Mouse (Mus musculus) intestine, embryonic 16.5 days (tissue): ENCODE measurements around the gene Sdk2. TPM values are rescaled to one million over a fixed set of nuclear protein-coding genes. Genes with fewer than 3 reads are reported as not detected.

Source experiments
- ATAC-seq: fragments of 200-750 bp; cut with Nextera tagmentation; 2 replicates; pipeline ENCODE4 v1.8.0; 2017; ENCODE audit warnings: moderate TSS enrichment, moderate library complexity
- H3K27ac ChIP-seq: fragments of 300-500 bp; sonication (generic); 2 replicates; pipeline ENCODE4 v1.5.1; 2014; ENCODE audit warnings: mild to moderate bottlenecking, low read length
- H3K27me3 ChIP-seq: fragments of 300-500 bp; sonication (generic); replicated peaks from 2 replicates; pipeline ENCODE4 v1.6.1; 2014; ENCODE audit warnings: low read length, control low read depth, mixed read lengths; ENCODE audit not compliant: control insufficient read depth, insufficient read depth
- H3K36me3 ChIP-seq: fragments of 300-500 bp; sonication (generic); 2 replicates; pipeline ENCODE4 v1.6.1; 2014; ENCODE audit warnings: low read length, control low read depth; ENCODE audit not compliant: control insufficient read depth, insufficient read depth
- H3K4me1 ChIP-seq: fragments of 300-500 bp; sonication (generic); 2 replicates; pipeline ENCODE4 v1.6.1; 2014; ENCODE audit warnings: low read length, control low read depth, mixed read lengths; ENCODE audit not compliant: control insufficient read depth, insufficient read depth
- H3K4me2 ChIP-seq: fragments of 300-500 bp; sonication (generic); 2 replicates; pipeline ENCODE4 v1.6.1; 2014; ENCODE audit warnings: low read depth, low read length, control low read depth
- H3K4me3 ChIP-seq: fragments of 300-500 bp; sonication (generic); 2 replicates; pipeline ENCODE4 v1.5.1; 2014; ENCODE audit warnings: mild to moderate bottlenecking, low read length
- H3K9ac ChIP-seq: fragments of 300-500 bp; sonication (generic); 2 replicates; pipeline ENCODE4 v1.6.1; 2014; ENCODE audit warnings: low read depth, low read length
- H3K9me3 ChIP-seq: fragments of 300-500 bp; sonication (generic); 2 replicates; pipeline ENCODE4 v1.6.1; 2016; ENCODE audit warnings: low read length, control low read depth; ENCODE audit not compliant: control insufficient read depth
- WGBS: fragments of 180-500 bp; shearing (Covaris S2); extraction: QIAGEN DNeasy Blood & Tissue Kit; methylation state at CpG from one replicate; pipeline ENCODE4 v1.1.7; 2014; 5-methylcytosine and 5-hydroxymethylcytosine counted together
- polyA plus RNA-seq: library from polyadenylated mRNA; unstranded; fragments of >200 nt; fragmentation: Nextera tagmentation; extraction: Ambion mirVana; gene quantifications from 2 replicates; pipeline ENCODE4 v1.2.1, GENCODE M21; 2015

The Sdk2 gene
- polyA plus RNA-seq, 1 experiment from 2014 or later = 1.5 TPM

- 40% methylated on average over 15 of the region's 15 CpGs for WGBS
- Histone ChIP-seq H3K4me2 (no peak overlapping the region), H3K4me1 (no peaks in the 10 kb centered on the region)
Observed at GRCm38 (mm10) chr11:114016108-114016888, 50.5 kb downstream of the Sdk2 start.

DNA sequence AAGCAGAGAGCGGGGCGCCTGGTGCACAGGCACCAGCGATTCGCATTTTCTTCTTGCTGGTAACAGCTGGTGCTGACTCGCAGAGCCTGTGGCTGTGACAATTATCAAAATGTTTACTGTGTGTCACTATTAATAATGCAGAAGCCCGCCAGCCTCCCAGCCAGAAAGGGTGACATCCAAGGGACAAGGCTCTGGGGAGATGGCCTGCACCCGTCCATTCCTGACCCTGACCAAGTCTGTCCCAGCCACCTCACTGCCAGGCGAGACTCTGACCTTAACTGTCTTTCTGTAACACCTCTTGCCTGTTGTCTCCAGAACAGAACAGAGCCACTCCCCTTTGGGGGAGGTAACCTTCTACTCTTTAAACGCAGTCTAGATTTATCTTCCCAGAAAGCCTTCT is 55.3 kb downstream of the Sdk2 start:
- Histone ChIP-seq H3K36me3 (no peaks in the 10 kb centered on the region), H3K9ac (no peak overlapping the region), H3K4me1 (no peaks in the 10 kb centered on the region), H3K27me3 (no peaks in the 10 kb centered on the region), H3K9me3 (no peaks in the 10 kb centered on the region), H3K4me2 (no peak overlapping the region), H3K27ac (no peak overlapping the region), H3K4me3 (no peak overlapping the region)
- WGBS = 41% methylated on average over 9 of the region's 9 CpGs
- no peak for ATAC-seq

More at GRCm38 (mm10) chr11:114016108-114016888, 50.5 kb downstream of the Sdk2 start:
- H3K27ac ChIP-seq = no peak overlapping the region
- H3K4me3 ChIP-seq = no peak overlapping the region
- H3K9me3 ChIP-seq = no peaks in the 10 kb centered on the region
- no peaks in the 10 kb centered on the region for H3K27me3 ChIP-seq
- H3K36me3 ChIP-seq = no peaks in the 10 kb centered on the region
- ATAC-seq = no peak
- no peak overlapping the region for H3K9ac ChIP-seq

DNA sequence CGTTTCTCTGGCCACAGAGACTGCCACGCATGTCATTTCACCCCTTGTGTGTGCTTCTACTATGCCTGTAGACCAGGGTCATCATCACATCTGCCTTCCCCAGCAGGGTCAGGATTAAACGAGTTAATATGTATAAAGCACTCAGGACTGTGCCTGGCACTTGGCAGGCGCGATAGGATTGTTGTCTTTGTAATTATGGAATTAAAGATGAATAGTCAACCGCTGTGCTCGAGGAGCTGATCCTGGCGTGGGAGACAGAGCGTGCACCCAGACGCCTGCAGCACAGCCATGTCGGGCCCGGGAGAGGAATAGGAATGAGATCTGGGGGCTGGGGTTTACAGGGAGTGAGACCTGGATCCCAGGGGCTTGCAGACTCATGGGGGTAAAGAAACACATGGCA is 61.0 kb downstream of the Sdk2 start:
- Histone ChIP-seq H3K4me2 (no peak overlapping the region), H3K4me3 (no peak overlapping the region), H3K36me3 (no peaks in the 10 kb centered on the region), H3K9me3 (no peaks in the 10 kb centered on the region), H3K27me3 (no peaks in the 10 kb centered on the region), H3K9ac (no peak overlapping the region), H3K4me1 (no peaks in the 10 kb centered on the region), H3K27ac (no peak overlapping the region)
- ATAC-seq = no peak
- 47% methylated on average over 12 of the region's 12 CpGs for WGBS

DNA sequence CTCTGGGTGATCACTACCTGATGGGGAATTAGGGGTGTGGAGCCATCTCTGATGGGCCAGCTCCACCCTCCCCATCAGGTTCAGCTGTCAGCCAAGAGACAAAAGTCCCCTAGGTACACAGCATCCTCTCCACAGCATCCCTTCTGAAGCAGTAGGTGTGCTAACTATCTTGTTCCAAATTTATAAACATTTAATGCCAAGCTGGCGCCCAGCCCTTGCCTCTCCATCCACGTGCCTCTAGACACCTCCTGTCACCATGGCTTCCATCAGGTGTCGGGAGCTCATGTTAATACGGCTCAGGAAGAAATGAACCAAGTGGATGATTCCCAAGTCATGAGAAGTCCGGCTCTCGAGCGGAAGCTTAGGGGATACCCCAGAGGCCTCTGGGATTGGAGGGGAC is 62.2 kb downstream of the Sdk2 start:
- ATAC-seq = no peak
- Histone ChIP-seq H3K4me2 (no peak overlapping the region), H3K9me3 (no peaks in the 10 kb centered on the region), H3K36me3 (no peaks in the 10 kb centered on the region), H3K9ac (no peak overlapping the region), H3K27ac (no peak overlapping the region), H3K4me1 (no peaks in the 10 kb centered on the region), H3K27me3 (no peaks in the 10 kb centered on the region), H3K4me3 (no peak overlapping the region)
- WGBS = 87% methylated on average over 7 of the region's 7 CpGs

- Histone ChIP-seq H3K4me2 (no peak overlapping the region), H3K27me3 (no peaks in the 10 kb centered on the region), H3K9ac (no peak overlapping the region), H3K27ac (no peak overlapping the region), H3K4me1 (no peaks in the 10 kb centered on the region), H3K4me3 (no peak overlapping the region), H3K36me3 (no peaks in the 10 kb centered on the region), H3K9me3 (no peaks in the 10 kb centered on the region)
- 67% methylated on average over 3 of the region's 3 CpGs for WGBS
- no peak for ATAC-seq
Observed at GRCm38 (mm10) chr11:114003195-114003594, 63.7 kb downstream of the Sdk2 start.

GRCm38 (mm10) chr11:114000051-114000450 is 66.8 kb downstream of the Sdk2 start:
- Histone ChIP-seq H3K9ac (no peak overlapping the region), H3K9me3 (no peaks in the 10 kb centered on the region), H3K4me2 (no peak overlapping the region), H3K27ac (no peak overlapping the region), H3K4me1 (no peaks in the 10 kb centered on the region), H3K27me3 (no peaks in the 10 kb centered on the region), H3K36me3 (no peaks in the 10 kb centered on the region), H3K4me3 (no peak overlapping the region)
- WGBS = 44% methylated on average over 6 of the region's 6 CpGs
- no peak for ATAC-seq

DNA sequence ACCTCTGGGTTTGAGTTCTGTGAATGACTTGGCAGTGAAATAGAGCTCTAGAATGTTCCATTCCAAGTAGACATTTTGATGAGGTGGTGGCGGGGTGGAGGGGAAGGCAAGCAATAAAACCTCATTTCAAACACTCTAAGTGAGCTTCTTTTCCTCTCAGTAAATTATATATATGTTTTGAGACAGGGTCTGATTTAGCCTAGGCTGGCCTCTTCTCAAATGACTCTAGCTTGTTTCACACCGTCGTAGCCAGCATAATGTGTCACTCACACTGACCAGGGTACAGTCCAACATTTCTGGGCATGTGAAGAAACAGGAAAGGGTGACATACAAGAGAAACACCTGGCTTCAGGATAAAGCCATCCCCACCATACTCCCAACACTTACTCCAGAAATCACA is 68.1 kb downstream of the Sdk2 start:
- no peak for ATAC-seq
- WGBS = 88% methylated on average over 3 of the region's 3 CpGs

GRCm38 (mm10) chr11:113993921-113994320 is 72.9 kb downstream of the Sdk2 start:
- Histone ChIP-seq H3K9ac (no peak overlapping the region), H3K9me3 (no peaks in the 10 kb centered on the region), H3K27ac (no peak overlapping the region), H3K4me1 (peaks cover 4% of the 10 kb centered on the region), H3K36me3 (no peaks in the 10 kb centered on the region), H3K4me2 (no peak overlapping the region), H3K27me3 (no peaks in the 10 kb centered on the region), H3K4me3 (no peak overlapping the region)
- WGBS = 93% methylated on average over 6 of the region's 6 CpGs
- no peak for ATAC-seq

More for the DNA sequence above, 68.1 kb downstream of the Sdk2 start:
- no peak overlapping the region for H3K4me3 ChIP-seq
- H3K9ac ChIP-seq = no peak overlapping the region
- H3K4me1 ChIP-seq = no peaks in the 10 kb centered on the region
- no peaks in the 10 kb centered on the region for H3K36me3 ChIP-seq
- H3K27ac ChIP-seq = no peak overlapping the region
- H3K9me3 ChIP-seq = no peaks in the 10 kb centered on the region
- H3K27me3 ChIP-seq = no peaks in the 10 kb centered on the region
- no peak overlapping the region for H3K4me2 ChIP-seq

DNA sequence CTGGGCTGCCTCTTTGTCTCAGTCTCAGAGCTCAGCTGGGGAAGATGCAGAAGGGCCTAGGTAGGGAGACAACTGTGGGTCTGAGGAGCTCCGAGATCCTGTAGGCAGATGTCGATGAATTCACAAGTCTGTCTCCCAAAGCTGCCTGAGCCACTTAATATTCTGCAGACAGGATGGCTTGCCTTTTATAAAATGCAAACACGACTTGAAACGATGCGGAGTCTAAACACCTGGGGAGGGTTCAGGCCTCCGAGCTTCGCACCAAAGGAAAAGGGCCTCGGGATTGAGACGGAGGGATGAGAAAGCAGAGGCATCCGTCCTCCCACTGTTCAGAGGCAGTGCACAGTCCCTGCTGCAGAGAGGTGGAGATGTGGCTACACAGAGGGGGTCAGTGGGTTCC is 74.0 kb downstream of the Sdk2 start:
- no peak overlapping the region for H3K9ac ChIP-seq

DNA sequence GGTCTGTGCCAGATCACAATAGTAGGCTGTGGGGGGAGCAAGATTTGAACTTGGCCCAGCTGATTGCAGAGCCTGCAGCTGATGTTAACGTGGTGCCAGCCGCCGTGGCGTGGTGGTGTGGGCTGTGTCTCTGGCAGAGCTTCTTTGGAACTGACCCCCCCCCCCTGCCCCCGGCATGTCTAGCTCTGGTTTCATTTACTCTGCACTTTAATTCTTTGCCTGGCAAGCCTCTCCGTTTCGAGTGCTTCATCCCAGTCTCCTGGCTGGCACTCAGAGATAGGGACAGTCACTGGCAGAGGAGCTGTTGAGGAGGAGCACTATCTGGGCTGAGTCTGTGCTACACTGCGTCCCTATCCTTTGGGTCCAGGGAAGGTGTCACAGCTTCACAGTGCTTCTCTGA is 75.0 kb downstream of the Sdk2 start:
- Histone ChIP-seq H3K4me2 (no peak overlapping the region), H3K27me3 (no peaks in the 10 kb centered on the region), H3K4me3 (no peak overlapping the region), H3K27ac (no peak overlapping the region), H3K36me3 (no peaks in the 10 kb centered on the region), H3K4me1 (peaks cover 4% of the 10 kb centered on the region), H3K9ac (no peak overlapping the region), H3K9me3 (no peaks in the 10 kb centered on the region)
- ATAC-seq = no peak
- WGBS = 76% methylated on average over 8 of the region's 8 CpGs

More for the DNA sequence above, 74.0 kb downstream of the Sdk2 start:
- Histone ChIP-seq H3K27me3 (no peaks in the 10 kb centered on the region), H3K4me2 (no peak overlapping the region), H3K36me3 (no peaks in the 10 kb centered on the region), H3K4me3 (no peak overlapping the region), H3K4me1 (peaks cover 4% of the 10 kb centered on the region), H3K9me3 (no peaks in the 10 kb centered on the region), H3K27ac (no peak overlapping the region)
- ATAC-seq = no peak
- WGBS = 68% methylated on average over 10 of the region's 10 CpGs
